Mouse (Mus musculus) Patski (cell line): ENCODE results near the gene Gfi1b. TPM values are rescaled to one million over a fixed set of nuclear protein-coding genes. Genes with fewer than 3 reads are reported as not detected.
A peak's percentile ranks its signal among the peaks of the same experiment; 100 is the strongest.

Experiments used
- ATAC-seq: fragments of 100-300 bp; one replicate; pipeline ENCODE4 v1.8.0; 2021
- CTCF ChIA-PET: fragments of 350-600 bp; sonication (Branson Sonifier 250); formaldehyde crosslinking; loops from one replicate; lab custom pipeline; 2022; ENCODE audit warnings: inconsistent platforms; lab: Charles Lee
- POLR2A ChIA-PET: fragments of 350-600 bp; sonication (Branson Sonifier 250); formaldehyde crosslinking; loops from one replicate; lab custom pipeline; 2022; ENCODE audit warnings: antibody characterized with exemption, inconsistent platforms; lab: Charles Lee
- DNase-seq: peaks from one replicate; pipeline ENCODE4 v3.0.0-alpha.2; 2011; ENCODE audit warnings: low read depth, low spot score
- H3K27me3 ChIP-seq: fragments of 371-371 bp; one replicate; pipeline ENCODE4 v1.5.1; 2021
- CTCF ChIP-seq: fragments of 100-300 bp; IDR thresholded peaks from one replicate; pipeline ENCODE4 v1.5.1; 2021
- in situ Hi-C: fragments of 300-500 bp; cut with MboI; formaldehyde crosslinking; loops from 3 replicates; pipeline ENCODE4 v1.11.1; 2018; ENCODE audit warnings: low pct_unique_long_range_greater_than_20kb, mixed read lengths
- polyA plus RNA-seq: library from polyadenylated mRNA; unstranded; gene quantifications from one replicate; pipeline ENCODE4 v1.2.3, GENCODE M21; 2021

Gfi1b gene
- polyA plus RNA-seq, 1 experiment from 2014 or later = not detected

GRCm38 (mm10) chr2:28588574-28588973 is 33.2 kb downstream of the Gfi1b start:
- no peak for DNase-seq
- H3K27me3 ChIP-seq = no peaks in the 10 kb centered on the region
- in situ Hi-C loops = loop anchor here (5.0 kb wide), 1 partner anchor 71 kb away; no protein-coding TSS in a partner anchor
- no peak for ATAC-seq
- no peak for TF ChIP-seq CTCF
- CTCF ChIA-PET = no interaction called here
- POLR2A ChIA-PET = no interaction called here

GRCm38 (mm10) chr2:28585730-28586129 is 36.1 kb downstream of the Gfi1b start:
- in situ Hi-C loops = loop anchor here (5.0 kb wide), 1 partner anchor 68 kb away; no protein-coding TSS in a partner anchor
- no peak for DNase-seq
- ChIA-PET POLR2A (no interaction called here), CTCF (interaction anchor here (0.9 to 3.3 kb wide), 7 partner anchors 8 to 69 kb away, joined by 3 to 13 read pairs (median 5); partner anchors contain the start of gene Gfi1b)
- TF ChIP-seq CTCF = no peak
- no peak for ATAC-seq
- no peaks in the 10 kb centered on the region for H3K27me3 ChIP-seq

GRCm38 (mm10) chr2:28585043-28585571 is 36.7 kb downstream of the Gfi1b start:
- no peaks in the 10 kb centered on the region for H3K27me3 ChIP-seq
- in situ Hi-C loops = loop anchor here (5.0 kb wide), 1 partner anchor 68 kb away; no protein-coding TSS in a partner anchor
- peak; percentile 99 for TF ChIP-seq CTCF
- CTCF ChIA-PET = interaction anchor here (0.8 to 3.3 kb wide), 7 partner anchors 9 to 68 kb away, joined by 3 to 13 read pairs (median 5); partner anchors contain the start of gene Gfi1b
- DNase-seq = peak; percentile 34
- POLR2A ChIA-PET = no interaction called here
- no peak for ATAC-seq

- ATAC-seq (no peak), DNase-seq (no peak)
- no peaks in the 10 kb centered on the region for H3K27me3 ChIP-seq
- in situ Hi-C loops = no loop called here
- POLR2A ChIA-PET = interaction anchor here (0.9 kb wide), 1 partner anchor 69 kb away, joined by 3 read pairs; no protein-coding TSS in a partner anchor
- no peak for TF ChIP-seq CTCF
- CTCF ChIA-PET = interaction anchor here (1.2 to 3.3 kb wide), 5 partner anchors 39 to 71 kb away, joined by 3 to 13 read pairs (median 3); partner anchors contain the start of genes Gfi1b and Ralgds
These were observed 38.1 kb downstream of the Gfi1b start, which contains the start of gene Gtf3c5 for GRCm38 (mm10) chr2:28583651-28584050. Gene Gtf3c5, minus strand, starts transcription at chr2:28583751.

- ATAC-seq (peak; percentile 82), DNase-seq (peak; percentile 71)
- in situ Hi-C loops = no loop called here
- no peaks in the 10 kb centered on the region for H3K27me3 ChIP-seq
- no peak for TF ChIP-seq CTCF
- ChIA-PET CTCF (interaction anchor here (1.2 to 3.3 kb wide), 5 partner anchors 40 to 70 kb away, joined by 3 to 13 read pairs (median 3); partner anchors contain the start of genes Gfi1b and Ralgds), POLR2A (interaction anchor here (0.6 to 0.9 kb wide), 2 partner anchors 68 to 1795 kb away, joined by 3 read pairs; no protein-coding TSS in a partner anchor)
These were observed 39.0 kb downstream of the Gfi1b start for GRCm38 (mm10) chr2:28582647-28583353.

GRCm38 (mm10) chr2:28578003-28578402 is 43.8 kb downstream of the Gfi1b start:
- ATAC-seq = no peak
- TF ChIP-seq CTCF = no peak
- ChIA-PET POLR2A (no interaction called here), CTCF (interaction anchor here (0.8 to 1.4 kb wide), 4 partner anchors 9 to 61 kb away, joined by 3 to 7 read pairs (median 4); no protein-coding TSS in a partner anchor)
- no peaks in the 10 kb centered on the region for H3K27me3 ChIP-seq
- no peak for DNase-seq
- in situ Hi-C loops = no loop called here

- POLR2A ChIA-PET = no interaction called here
- no peak for ATAC-seq
- in situ Hi-C loops = no loop called here
- DNase-seq = no peak
- CTCF ChIA-PET = interaction anchor here (0.8 to 1.4 kb wide), 3 partner anchors 10 to 45 kb away, joined by 3 to 5 read pairs (median 3); partner anchors contain the start of gene Gfi1b
- no peak for TF ChIP-seq CTCF
- H3K27me3 ChIP-seq = no peaks in the 10 kb centered on the region
These were observed 45.0 kb downstream of the Gfi1b start for GRCm38 (mm10) chr2:28576815-28577214.

- no peaks in the 10 kb centered on the region for H3K27me3 ChIP-seq
- CTCF ChIA-PET = no interaction called here
- TF ChIP-seq CTCF = no peak
- POLR2A ChIA-PET = no interaction called here
- in situ Hi-C loops = no loop called here
- ATAC-seq = no peak
- no peak for DNase-seq
These were observed 46.4 kb downstream of the Gfi1b start for GRCm38 (mm10) chr2:28575341-28575740.

- in situ Hi-C loops = no loop called here
- POLR2A ChIA-PET = no interaction called here
- ATAC-seq (no peak), DNase-seq (no peak)
- CTCF ChIA-PET = interaction anchor here (1.3 kb wide), 1 partner anchor 22 kb away, joined by 3 read pairs; no protein-coding TSS in a partner anchor
- TF ChIP-seq CTCF = no peak
- H3K27me3 ChIP-seq = no peaks in the 10 kb centered on the region
These were observed 51.9 kb downstream of the Gfi1b start for GRCm38 (mm10) chr2:28569903-28570302.

- ATAC-seq (no peak), DNase-seq (no peak)
- no peaks in the 10 kb centered on the region for H3K27me3 ChIP-seq
- CTCF ChIA-PET = no interaction called here
- in situ Hi-C loops = no loop called here
- POLR2A ChIA-PET = no interaction called here
- TF ChIP-seq CTCF = no peak
These were observed 55.2 kb downstream of the Gfi1b start for GRCm38 (mm10) chr2:28566545-28566944.
